Mouse (Mus musculus) heart, adult 8-10 months (tissue): Measurements from ENCODE around the gene Usp10. TPM values are rescaled to one million over a fixed set of nuclear protein-coding genes. Genes with fewer than 3 reads are reported as not detected.

ENCODE experiments used
- DNase-seq: peaks from one replicate; pipeline ENCODE4 v3.0.0; 2022; ENCODE audit warnings: low spot score
- total RNA-seq, 4 experiments: library from RNA; stranded (reverse); gene quantifications; 2 replicates each; pipeline ENCODE4 v1.2.4; 2022

Usp10 gene
- total RNA-seq = 10 to 100 TPM; 50.7 to 55.9 (median 53.9) TPM

GRCm38 (mm10) chr8:119909944-119910546, at the start of gene Usp10:
Usp10 (plus strand) TSS chr8:119910360.
- no peak for DNase-seq

GRCm38 (mm10) chr8:119861706-119862389, 48.3 kb upstream of the Usp10 start, which contains the start of gene Klhl36:
Klhl36 (plus strand) TSS chr8:119862266.
- peak; percentile 97 for DNase-seq

- no peak for DNase-seq
Measured at GRCm38 (mm10) chr8:119862390-119862734, 47.8 kb upstream of the Usp10 start.

GRCm38 (mm10) chr8:119862749-119863148, 47.4 kb upstream of the Usp10 start:
- DNase-seq = no peak

GRCm38 (mm10) chr8:119869616-119870015, 40.5 kb upstream of the Usp10 start:
- DNase-seq = no peak

GRCm38 (mm10) chr8:119873181-119873580, 37.0 kb upstream of the Usp10 start:
- no peak for DNase-seq

- DNase-seq = no peak
Measured at GRCm38 (mm10) chr8:119881301-119881700, 28.9 kb upstream of the Usp10 start.

- DNase-seq = no peak
Measured at GRCm38 (mm10) chr8:119881917-119882316, 28.2 kb upstream of the Usp10 start.

- no peak for DNase-seq
Measured at GRCm38 (mm10) chr8:119883281-119883680, 26.9 kb upstream of the Usp10 start.

- peak; percentile 22 for DNase-seq
Measured at GRCm38 (mm10) chr8:119885612-119886011, 24.5 kb upstream of the Usp10 start.

GRCm38 (mm10) chr8:119887130-119887529, 23.0 kb upstream of the Usp10 start:
- peak; percentile 21 for DNase-seq

GRCm38 (mm10) chr8:119888012-119888411, 22.1 kb upstream of the Usp10 start:
- no peak for DNase-seq

GRCm38 (mm10) chr8:119897069-119897468, 13.1 kb upstream of the Usp10 start:
- DNase-seq = no peak

GRCm38 (mm10) chr8:119897933-119898332, 12.2 kb upstream of the Usp10 start:
- DNase-seq = no peak

GRCm38 (mm10) chr8:119901349-119901748, 8.8 kb upstream of the Usp10 start:
- no peak for DNase-seq

- no peak for DNase-seq
Measured at GRCm38 (mm10) chr8:119901952-119902351, 8.2 kb upstream of the Usp10 start.

GRCm38 (mm10) chr8:119904323-119904911, 5.7 kb upstream of the Usp10 start:
- no peak for DNase-seq

- DNase-seq = peak; percentile 87
Measured at GRCm38 (mm10) chr8:119910547-119911257, 542 bp downstream of the Usp10 start, which contains the start of gene Gm20388. Gm20388 (plus strand) TSS chr8:119910841.

- DNase-seq = no peak
Measured at GRCm38 (mm10) chr8:119911258-119911962, 1.2 kb downstream of the Usp10 start.

- no peak for DNase-seq
Measured at GRCm38 (mm10) chr8:119912643-119913042, 2.5 kb downstream of the Usp10 start.

GRCm38 (mm10) chr8:119913181-119913580, 3.0 kb downstream of the Usp10 start:
- DNase-seq = no peak

- DNase-seq = no peak
Measured at GRCm38 (mm10) chr8:119914161-119914560, 4.0 kb downstream of the Usp10 start.
